Mouse (Mus musculus) forebrain, embryonic 15.5 days (tissue): Measurements from ENCODE around the gene Pvalb. TPM values are rescaled to one million over a fixed set of nuclear protein-coding genes. Genes with fewer than 3 reads are reported as not detected.
A peak's percentile ranks its signal among the peaks of the same experiment; 100 is the strongest.

Source experiments
- ATAC-seq: fragments of 200-750 bp; cut with Nextera tagmentation; replicated peaks from 2 replicates; pipeline ENCODE4 v1.8.0; 2017; ENCODE audit warnings: mild to moderate bottlenecking, moderate TSS enrichment, moderate library complexity
- H3K27ac ChIP-seq: fragments of 300-500 bp; sonication (generic); replicated peaks from 2 replicates; pipeline ENCODE4 v1.5.1; 2015; ENCODE audit warnings: mild to moderate bottlenecking, inconsistent platforms
- H3K27me3 ChIP-seq: fragments of 300-500 bp; sonication (generic); 2 replicates; pipeline ENCODE4 v1.6.1; 2015; ENCODE audit warnings: inconsistent platforms
- H3K36me3 ChIP-seq: fragments of 300-500 bp; sonication (generic); 2 replicates; pipeline ENCODE4 v1.6.1; 2015; ENCODE audit warnings: mild to moderate bottlenecking, inconsistent platforms
- H3K4me1 ChIP-seq: fragments of 300-500 bp; sonication (generic); 2 replicates; pipeline ENCODE4 v1.6.1; 2015; ENCODE audit warnings: inconsistent platforms
- H3K4me2 ChIP-seq: fragments of 300-500 bp; sonication (generic); replicated peaks from 2 replicates; pipeline ENCODE4 v1.6.1; 2015; ENCODE audit warnings: mild to moderate bottlenecking, inconsistent platforms
- H3K4me3 ChIP-seq: fragments of 300-500 bp; sonication (generic); 2 replicates; pipeline ENCODE4 v1.5.1; 2015; ENCODE audit warnings: mild to moderate bottlenecking, inconsistent platforms
- H3K9ac ChIP-seq: fragments of 300-500 bp; sonication (generic); replicated peaks from 2 replicates; pipeline ENCODE4 v1.6.1; 2015; ENCODE audit warnings: mild to moderate bottlenecking, inconsistent platforms
- H3K9me3 ChIP-seq: fragments of 300-500 bp; sonication (generic); 2 replicates; pipeline ENCODE4 v1.6.1; 2016; ENCODE audit warnings: inconsistent platforms
- WGBS: fragments of 180-500 bp; shearing (Covaris S2); methylation state at CpG from one replicate; pipeline ENCODE4 v1.1.7; 2015; ENCODE audit warnings: mixed read lengths; 5-methylcytosine and 5-hydroxymethylcytosine counted together
- polyA plus RNA-seq: library from polyadenylated mRNA; unstranded; fragments of >200 nt; fragmentation: Nextera tagmentation; extraction: Ambion mirVana; gene quantifications from 2 replicates; pipeline ENCODE4 v1.2.1, GENCODE M21; 2015

The Pvalb gene
- polyA plus RNA-seq, 1 experiment from 2014 or later, result not detected

DNA sequence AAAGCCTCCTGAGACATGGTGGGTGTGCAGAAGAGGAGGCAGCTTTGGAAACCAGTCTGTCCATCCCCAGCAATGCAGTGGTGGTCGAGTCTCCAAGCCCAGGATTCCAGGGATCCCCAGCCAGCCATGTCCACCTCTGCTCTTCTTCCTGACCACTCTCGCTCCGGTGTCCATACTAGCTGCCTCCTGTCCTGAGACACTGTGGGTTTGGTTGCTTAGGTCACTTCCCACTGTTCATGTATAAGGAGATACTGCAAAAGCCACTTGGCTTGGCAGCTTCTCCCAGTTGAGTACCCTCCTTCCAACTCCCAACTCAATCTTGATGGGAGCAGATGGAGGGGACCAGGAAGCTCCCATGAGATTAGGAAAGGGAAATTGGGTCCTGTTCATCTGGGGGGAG lies 17.7 kb downstream of the Pvalb start:
- no peak overlapping the region for H3K4me3 ChIP-seq
- H3K4me1 ChIP-seq, result no peaks in the 10 kb centered on the region
- 81% methylated on average over 3 of the region's 3 CpGs for WGBS
- H3K9me3 ChIP-seq, result no peaks in the 10 kb centered on the region
- no peaks in the 10 kb centered on the region for H3K27me3 ChIP-seq
- no peak overlapping the region for H3K9ac ChIP-seq
- ATAC-seq, result no peak
- no peak overlapping the region for H3K4me2 ChIP-seq
- no peaks in the 10 kb centered on the region for H3K36me3 ChIP-seq
- H3K27ac ChIP-seq, result no peak overlapping the region

- WGBS, result 59% methylated on average over 5 of the region's 5 CpGs
Measured at GRCm38 (mm10) chr15:78186906-78187305, 19.3 kb downstream of the Pvalb start.

GRCm38 (mm10) chr15:78185609-78186008 lies 20.6 kb downstream of the Pvalb start:
- H3K9me3 ChIP-seq, result no peaks in the 10 kb centered on the region
- no peak for ATAC-seq
- 90% methylated on average over 4 of the region's 4 CpGs for WGBS
- H3K4me2 ChIP-seq, result no peak overlapping the region
- H3K9ac ChIP-seq, result no peak overlapping the region
- no peaks in the 10 kb centered on the region for H3K36me3 ChIP-seq
- peaks cover 21% of the 10 kb centered on the region for H3K4me1 ChIP-seq
- no peak overlapping the region for H3K27ac ChIP-seq
- H3K27me3 ChIP-seq, result no peaks in the 10 kb centered on the region
- no peak overlapping the region for H3K4me3 ChIP-seq

More at GRCm38 (mm10) chr15:78186906-78187305, 19.3 kb downstream of the Pvalb start:
- H3K27me3 ChIP-seq, result no peaks in the 10 kb centered on the region
- no peak overlapping the region for H3K4me3 ChIP-seq
- no peaks in the 10 kb centered on the region for H3K9me3 ChIP-seq
- H3K4me2 ChIP-seq, result no peak overlapping the region
- no peak overlapping the region for H3K27ac ChIP-seq
- no peaks in the 10 kb centered on the region for H3K36me3 ChIP-seq
- H3K4me1 ChIP-seq, result peaks cover 10% of the 10 kb centered on the region
- no peak for ATAC-seq
- H3K9ac ChIP-seq, result no peak overlapping the region

DNA sequence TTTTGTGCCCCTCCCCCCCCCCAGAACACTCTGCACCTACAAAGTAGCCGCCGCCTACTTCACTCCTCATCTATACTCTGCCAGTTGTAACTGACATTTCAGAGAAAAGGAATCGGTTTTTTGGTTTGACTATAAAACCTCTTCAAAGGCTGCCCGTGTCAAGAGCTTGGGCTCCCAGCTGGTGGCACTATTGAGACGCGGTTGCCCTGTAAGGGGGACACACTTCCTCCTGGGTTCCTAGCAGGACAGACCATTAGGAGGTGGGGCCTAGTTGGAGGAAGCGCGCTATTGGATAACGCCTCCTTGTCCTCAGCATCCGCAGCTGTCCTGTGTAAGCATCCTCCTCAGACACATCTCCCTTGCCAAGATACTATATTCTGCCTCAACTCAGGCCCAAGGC lies 21.3 kb downstream of the Pvalb start:
- H3K9ac ChIP-seq, result no peak overlapping the region
- ATAC-seq, result peak; percentile 75
- H3K27me3 ChIP-seq, result no peaks in the 10 kb centered on the region
- 5% methylated on average over 10 of the region's 10 CpGs for WGBS
- no peaks in the 10 kb centered on the region for H3K36me3 ChIP-seq
- H3K9me3 ChIP-seq, result no peaks in the 10 kb centered on the region
- H3K27ac ChIP-seq, result no peak overlapping the region
- H3K4me1 ChIP-seq, result peaks cover 21% of the 10 kb centered on the region
- H3K4me2 ChIP-seq, result no peak overlapping the region
- no peak overlapping the region for H3K4me3 ChIP-seq

DNA sequence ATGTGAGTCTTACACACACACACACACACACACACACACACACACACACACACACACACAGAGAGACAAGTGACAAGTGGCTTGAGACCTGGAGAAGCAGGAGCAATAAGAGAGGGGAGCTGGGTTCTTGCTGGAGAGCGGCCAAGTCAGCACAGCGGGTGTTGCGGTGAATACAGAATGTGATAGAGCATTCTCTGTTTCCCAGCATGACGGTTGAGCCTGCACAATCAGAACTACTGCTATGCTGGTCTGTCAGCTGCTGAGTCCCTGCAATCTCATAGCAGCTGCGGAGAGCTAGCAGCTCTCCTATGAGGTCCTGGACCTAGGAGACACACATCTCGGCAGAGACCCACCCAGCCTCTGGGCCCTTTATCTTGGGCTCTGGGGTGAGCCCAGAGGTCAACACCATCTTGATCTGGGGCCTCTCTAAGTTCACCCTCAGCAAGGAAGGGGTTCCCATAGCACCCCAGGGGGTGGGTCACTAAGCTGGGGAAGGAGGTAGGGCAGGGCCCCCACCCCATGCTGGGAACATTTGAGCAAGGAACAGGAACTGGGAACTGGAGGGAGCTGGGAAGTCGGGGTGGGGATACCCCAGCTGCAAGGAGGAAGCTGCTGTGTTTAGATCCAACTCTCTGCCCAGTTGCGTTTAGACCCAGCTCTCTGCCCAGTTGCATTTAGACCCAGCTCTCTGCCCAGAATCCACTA lies 24.3 kb downstream of the Pvalb start:
- Histone ChIP-seq H3K27me3 (no peaks in the 10 kb centered on the region), H3K4me1 (peaks cover 24% of the 10 kb centered on the region), H3K36me3 (no peaks in the 10 kb centered on the region), H3K4me3 (no peak overlapping the region), H3K9me3 (no peaks in the 10 kb centered on the region), H3K27ac (peak overlapping the region; percentile 88), H3K9ac (peak overlapping the region; percentile 11; the same call in 1 of the 2 replicates), H3K4me2 (0 out of 2 replicates have a peak overlapping the region, but pooled peaks have one; percentile 8)
- 12% methylated on average over 8 of the region's 8 CpGs for WGBS
- peak; percentile 73 for ATAC-seq

DNA sequence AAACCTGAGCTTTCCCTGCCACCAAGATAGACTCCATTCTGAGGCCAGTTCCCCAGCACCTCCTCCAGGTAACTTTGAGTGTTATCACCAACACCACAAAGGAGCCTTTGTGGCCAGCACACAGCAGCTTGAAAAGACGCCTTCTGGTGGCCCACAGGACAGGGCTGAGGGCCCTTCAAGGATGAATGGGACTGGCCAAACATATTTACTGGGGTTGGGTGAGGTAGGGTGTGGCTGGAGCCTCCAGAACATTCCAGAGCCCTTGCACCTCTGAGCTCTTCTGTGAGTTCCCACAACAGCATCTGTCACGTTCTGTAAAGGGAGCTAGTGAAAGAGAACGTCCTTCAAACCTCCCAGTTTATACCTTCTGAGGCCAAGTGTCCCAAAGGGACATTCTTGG lies 26.4 kb downstream of the Pvalb start:
- 74% methylated on average over 3 of the region's 3 CpGs for WGBS
- no peak for ATAC-seq
- H3K4me2 ChIP-seq, result no peak overlapping the region
- no peaks in the 10 kb centered on the region for H3K27me3 ChIP-seq
- H3K4me1 ChIP-seq, result peaks cover 29% of the 10 kb centered on the region
- no peaks in the 10 kb centered on the region for H3K36me3 ChIP-seq
- no peak overlapping the region for H3K27ac ChIP-seq
- no peak overlapping the region for H3K9ac ChIP-seq
- no peak overlapping the region for H3K4me3 ChIP-seq
- no peaks in the 10 kb centered on the region for H3K9me3 ChIP-seq

- Histone ChIP-seq H3K27ac (no peak overlapping the region), H3K4me2 (no peak overlapping the region), H3K9ac (no peak overlapping the region), H3K9me3 (no peaks in the 10 kb centered on the region), H3K4me1 (peaks cover 32% of the 10 kb centered on the region), H3K36me3 (no peaks in the 10 kb centered on the region), H3K27me3 (no peaks in the 10 kb centered on the region), H3K4me3 (no peak overlapping the region)
- no peak for ATAC-seq
- 8% methylated on average over 9 of the region's 9 CpGs for WGBS
Measured at GRCm38 (mm10) chr15:78178397-78178796, 27.8 kb downstream of the Pvalb start.

DNA sequence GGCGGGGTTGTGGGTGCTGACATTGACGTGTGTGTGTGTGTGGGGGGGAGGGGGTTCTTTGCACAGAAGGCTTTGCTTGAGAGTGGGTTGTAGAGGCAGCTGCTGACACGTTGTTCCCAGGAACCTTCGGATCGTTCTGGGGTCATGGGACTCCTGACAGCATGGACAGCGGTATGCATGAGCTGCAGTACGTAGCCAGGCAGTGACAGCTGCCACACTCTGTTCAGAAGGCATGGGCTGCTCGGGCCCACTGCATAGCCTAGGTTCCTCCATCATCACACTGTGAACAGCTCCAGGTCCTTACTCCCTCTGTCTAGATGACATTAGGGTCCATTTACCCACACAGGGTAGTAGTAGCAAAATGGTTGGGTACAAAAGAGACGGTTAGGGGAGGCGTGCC lies 28.9 kb downstream of the Pvalb start:
- H3K9me3 ChIP-seq, result no peaks in the 10 kb centered on the region
- no peaks in the 10 kb centered on the region for H3K36me3 ChIP-seq
- peaks cover 37% of the 10 kb centered on the region for H3K4me1 ChIP-seq
- no peak overlapping the region for H3K9ac ChIP-seq
- WGBS, result 72% methylated on average over 10 of the region's 10 CpGs
- H3K27me3 ChIP-seq, result no peaks in the 10 kb centered on the region
- H3K4me3 ChIP-seq, result no peak overlapping the region
- no peak for ATAC-seq
- no peak overlapping the region for H3K4me2 ChIP-seq
- no peak overlapping the region for H3K27ac ChIP-seq

DNA sequence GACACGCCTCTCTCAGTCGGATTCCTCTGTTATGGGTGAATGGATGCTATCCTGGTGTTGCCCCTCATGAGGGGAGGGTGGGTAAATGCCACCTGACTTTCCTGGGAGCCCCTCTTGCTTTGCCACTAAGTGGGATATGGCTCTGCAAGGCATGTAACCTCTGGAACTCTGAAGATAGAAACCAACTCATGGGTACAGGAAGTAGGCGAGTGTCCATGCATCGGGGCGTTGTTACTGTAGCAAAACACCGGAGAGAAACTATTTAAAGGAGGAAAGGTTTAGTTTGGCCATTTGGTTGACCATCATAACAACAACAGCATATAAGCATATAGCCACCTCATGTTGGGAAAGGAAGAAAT lies 31.3 kb downstream of the Pvalb start:
- ATAC-seq, result no peak
- peak overlapping the region; percentile 43 for H3K4me2 ChIP-seq

DNA sequence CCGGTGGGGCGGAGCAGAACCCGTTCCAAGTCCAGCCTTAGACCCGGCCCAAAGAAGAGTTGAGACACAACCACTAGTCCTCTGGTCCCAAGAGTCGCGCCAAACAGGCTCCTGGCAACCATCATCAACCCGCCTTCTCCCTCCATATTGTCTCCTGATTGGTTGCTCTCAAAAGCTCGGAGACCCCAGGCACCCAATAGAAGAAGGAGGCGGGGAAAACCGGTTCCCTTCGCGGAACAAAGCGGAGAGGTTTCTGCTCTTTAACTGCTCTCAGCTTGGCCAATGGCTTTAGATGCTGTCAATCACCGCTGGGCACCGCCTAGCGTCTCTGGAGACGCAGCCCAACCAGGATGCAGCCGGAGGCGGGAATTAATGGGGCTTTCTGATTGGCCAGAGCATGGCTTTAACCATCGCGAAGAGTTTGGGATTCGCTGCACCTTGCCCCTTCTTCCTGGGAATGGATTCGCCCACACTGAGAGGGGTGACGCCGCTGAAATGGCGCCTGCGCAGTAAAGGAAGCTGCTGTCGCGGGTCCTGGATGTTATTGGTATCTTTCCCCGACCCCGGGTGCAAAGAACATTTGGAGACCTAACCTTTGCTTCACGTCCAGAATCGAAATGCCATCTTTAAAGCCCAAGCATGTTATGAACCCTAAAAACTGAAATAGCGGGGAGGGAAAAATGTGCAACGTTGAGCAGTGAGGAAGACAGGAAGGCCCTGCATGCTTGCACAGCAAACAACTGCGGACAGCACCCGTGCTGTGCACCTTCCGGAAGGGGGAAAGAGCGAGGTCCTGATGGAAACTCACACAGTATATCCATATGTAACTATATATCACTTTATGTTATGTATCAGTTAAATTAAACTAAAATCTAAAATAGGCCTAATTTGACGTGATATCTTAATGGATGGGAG lies 32.0 kb downstream of the Pvalb start, which contains the start of gene Ift27:
TSS of gene Ift27 (minus strand) at position 136 of the 915 bp plus-strand sequence.
- peak within 1 kb of the TSS; percentile 92 for H3K4me2 ChIP-seq
- peak within 1 kb of the TSS; percentile 72 for H3K9ac ChIP-seq
- ATAC-seq, result peak; percentile 98
- H3K27me3 ChIP-seq, result no peaks in the 10 kb centered on the region
- no peaks in the 10 kb centered on the region for H3K36me3 ChIP-seq
- no peaks in the 10 kb centered on the region for H3K9me3 ChIP-seq
- WGBS, result 2% methylated on average over 40 of the region's 40 CpGs
- H3K4me3 ChIP-seq, result peak within 1 kb of the TSS; percentile 68
- peak within 1 kb of the TSS; percentile 85 for H3K27ac ChIP-seq
- H3K4me1 ChIP-seq, result peaks cover 32% of the 10 kb centered on the region

More for the DNA sequence above, 31.3 kb downstream of the Pvalb start:
- H3K27ac ChIP-seq, result peak overlapping the region; percentile 85
- 75% methylated on average over 6 of the region's 6 CpGs for WGBS
- H3K4me3 ChIP-seq, result peak overlapping the region; percentile 38
- no peaks in the 10 kb centered on the region for H3K9me3 ChIP-seq
- peaks cover 32% of the 10 kb centered on the region for H3K4me1 ChIP-seq
- H3K9ac ChIP-seq, result peak overlapping the region; percentile 46
- H3K36me3 ChIP-seq, result no peaks in the 10 kb centered on the region
- H3K27me3 ChIP-seq, result no peaks in the 10 kb centered on the region

- Histone ChIP-seq H3K27ac (0 out of 2 replicates have a peak overlapping the region, but pooled peaks have one; percentile 28), H3K4me3 (peak overlapping the region; percentile 68), H3K36me3 (no peaks in the 10 kb centered on the region), H3K4me2 (peak overlapping the region; percentile 92), H3K27me3 (no peaks in the 10 kb centered on the region), H3K9ac (peak overlapping the region; percentile 72), H3K9me3 (no peaks in the 10 kb centered on the region), H3K4me1 (peaks cover 30% of the 10 kb centered on the region)
- ATAC-seq, result no peak
- WGBS, result 22% methylated on average over 26 of the region's 26 CpGs
Measured at GRCm38 (mm10) chr15:78172899-78173817, 33.0 kb downstream of the Pvalb start.
